Mouse (Mus musculus) forebrain, embryonic 12.5 days (tissue): ENCODE measurements around the gene Samd15. TPM values are rescaled to one million over a fixed set of nuclear protein-coding genes. Genes with fewer than 3 reads are reported as not detected.
"Not testable (repeated sequence)": the region's sequence is repeated elsewhere in the genome, so short reads cannot be mapped to it uniquely, and the experiment has no call there.

Experiments used
- ATAC-seq: fragments of 200-750 bp; cut with Nextera tagmentation; 2 replicates; pipeline ENCODE4 v1.8.0; 2017; ENCODE audit warnings: moderate TSS enrichment; ENCODE audit not compliant: low FRiP score
- H3K27ac ChIP-seq: fragments of 300-500 bp; sonication (generic); 2 replicates; pipeline ENCODE4 v1.5.1; 2016; ENCODE audit warnings: mild to moderate bottlenecking
- H3K27me3 ChIP-seq: fragments of 300-500 bp; sonication (generic); 2 replicates; pipeline ENCODE4 v1.6.1; 2016; ENCODE audit warnings: mild to moderate bottlenecking
- H3K36me3 ChIP-seq: fragments of 300-500 bp; sonication (generic); replicated peaks from 2 replicates; pipeline ENCODE4 v1.6.1; 2016; ENCODE audit warnings: mild to moderate bottlenecking
- H3K4me1 ChIP-seq: fragments of 300-500 bp; sonication (generic); 2 replicates; pipeline ENCODE4 v1.6.1; 2016
- H3K4me2 ChIP-seq: fragments of 300-500 bp; sonication (generic); 2 replicates; pipeline ENCODE4 v1.6.1; 2016; ENCODE audit warnings: mild to moderate bottlenecking, moderate library complexity
- H3K4me3 ChIP-seq: fragments of 300-500 bp; sonication (generic); replicated peaks from 2 replicates; pipeline ENCODE4 v1.5.1; 2016; ENCODE audit warnings: mild to moderate bottlenecking
- H3K9ac ChIP-seq: fragments of 300-500 bp; sonication (generic); 2 replicates; pipeline ENCODE4 v1.6.1; 2016; ENCODE audit warnings: mild to moderate bottlenecking
- H3K9me3 ChIP-seq: fragments of 300-500 bp; sonication (generic); 2 replicates; pipeline ENCODE4 v1.6.1; 2016
- WGBS: fragments of 180-500 bp; shearing (Covaris S2); methylation state at CpG from one replicate; pipeline ENCODE4 v1.1.7; 2016; 5-methylcytosine and 5-hydroxymethylcytosine counted together
- polyA plus RNA-seq: library from polyadenylated mRNA; unstranded; fragments of >200 nt; fragmentation: Nextera tagmentation; extraction: Ambion mirVana; gene quantifications from 2 replicates; pipeline ENCODE4 v1.2.1, GENCODE M21; 2016

The Samd15 gene
- polyA plus RNA-seq: 1.4 and 1.7 TPM in 2 replicates

GRCm38 (mm10) chr12:87199206-87199972 is at the start of gene Samd15:
TSS of gene Samd15 (plus strand) at chr12:87199723.
- H3K9me3 ChIP-seq: no peaks in the 10 kb centered on the region
- H3K27ac ChIP-seq: peak within 1 kb of the TSS; percentile 94
- H3K4me2 ChIP-seq: peak within 1 kb of the TSS; percentile 85
- peak within 1 kb of the TSS; percentile 90 for H3K9ac ChIP-seq
- no peaks in the 10 kb centered on the region for H3K27me3 ChIP-seq
- no peaks in the 10 kb centered on the region for H3K36me3 ChIP-seq
- peak within 1 kb of the TSS; percentile 92 for H3K4me3 ChIP-seq
- peaks cover 13% of the 10 kb centered on the region for H3K4me1 ChIP-seq
- peak; percentile 66 for ATAC-seq
- under 1% methylated on average over 38 of the region's 38 CpGs for WGBS

- ATAC-seq: not testable (repeated sequence)
Measured at GRCm38 (mm10) chr12:87154448-87154847, 45.1 kb upstream of the Samd15 start.

GRCm38 (mm10) chr12:87157361-87157760 is 42.2 kb upstream of the Samd15 start:
- Histone ChIP-seq H3K4me1 (no peaks in the 10 kb centered on the region), H3K9ac (no peak overlapping the region), H3K9me3 (0 out of 2 replicates have a peak, but pooled peaks cover 5% of the 10 kb centered on the region), H3K4me2 (no peak overlapping the region), H3K4me3 (no peak overlapping the region), H3K27me3 (no peaks in the 10 kb centered on the region), H3K36me3 (0 out of 2 replicates have a peak, but pooled peaks cover 4% of the 10 kb centered on the region), H3K27ac (no peak overlapping the region)
- ATAC-seq: no peak
- 55% methylated on average over 4 of the region's 4 CpGs for WGBS

More at GRCm38 (mm10) chr12:87154448-87154847, 45.1 kb upstream of the Samd15 start:
- not testable (repeated sequence) for H3K9ac ChIP-seq, H3K27me3 ChIP-seq, H3K4me2 ChIP-seq, H3K4me3 ChIP-seq, H3K9me3 ChIP-seq, H3K27ac ChIP-seq, H3K4me1 ChIP-seq
- 92% methylated on average over 4 of the region's 4 CpGs for WGBS
- peaks cover 11% of the 10 kb centered on the region; the same call in 1 of the 2 replicates for H3K36me3 ChIP-seq

GRCm38 (mm10) chr12:87158099-87158498 is 41.4 kb upstream of the Samd15 start:
- Histone ChIP-seq H3K27ac (no peak overlapping the region), H3K9me3 (no peaks in the 10 kb centered on the region), H3K36me3 (0 out of 2 replicates have a peak, but pooled peaks cover 8% of the 10 kb centered on the region), H3K9ac (no peak overlapping the region), H3K27me3 (no peaks in the 10 kb centered on the region), H3K4me1 (no peaks in the 10 kb centered on the region), H3K4me3 (no peak overlapping the region), H3K4me2 (no peak overlapping the region)
- 77% methylated on average over 7 of the region's 7 CpGs for WGBS
- ATAC-seq: no peak

GRCm38 (mm10) chr12:87160310-87160709 is 39.2 kb upstream of the Samd15 start:
- no peak overlapping the region for H3K27ac ChIP-seq
- no peak for ATAC-seq
- 79% methylated on average over 1 of the region's 1 CpGs for WGBS
- no peaks in the 10 kb centered on the region for H3K27me3 ChIP-seq
- no peak overlapping the region for H3K9ac ChIP-seq
- H3K4me3 ChIP-seq: no peak overlapping the region
- no peak overlapping the region for H3K4me2 ChIP-seq
- peaks cover 15% of the 10 kb centered on the region; the same call in 1 of the 2 replicates for H3K36me3 ChIP-seq
- H3K4me1 ChIP-seq: no peaks in the 10 kb centered on the region
- H3K9me3 ChIP-seq: no peaks in the 10 kb centered on the region

- Histone ChIP-seq H3K27ac (no peak overlapping the region), H3K9me3 (no peaks in the 10 kb centered on the region), H3K4me1 (no peaks in the 10 kb centered on the region), H3K36me3 (peaks cover 14% of the 10 kb centered on the region; the same call in 1 of the 2 replicates), H3K4me2 (no peak overlapping the region), H3K9ac (no peak overlapping the region), H3K27me3 (no peaks in the 10 kb centered on the region), H3K4me3 (no peak overlapping the region)
- 89% methylated on average over 5 of the region's 5 CpGs for WGBS
- ATAC-seq: no peak
Measured at GRCm38 (mm10) chr12:87160815-87161214, 38.7 kb upstream of the Samd15 start.

GRCm38 (mm10) chr12:87175194-87175946 is 24.2 kb upstream of the Samd15 start:
- H3K27ac ChIP-seq: no peak overlapping the region
- 70% methylated on average over 4 of the region's 4 CpGs for WGBS
- no peak for ATAC-seq

GRCm38 (mm10) chr12:87177631-87178030 is 21.9 kb upstream of the Samd15 start:
- 94% methylated on average over 4 of the region's 4 CpGs for WGBS
- H3K4me1 ChIP-seq: no peaks in the 10 kb centered on the region

More at GRCm38 (mm10) chr12:87175194-87175946, 24.2 kb upstream of the Samd15 start:
- H3K9me3 ChIP-seq: no peaks in the 10 kb centered on the region
- no peak overlapping the region for H3K4me2 ChIP-seq
- no peak overlapping the region for H3K9ac ChIP-seq
- peaks cover 22% of the 10 kb centered on the region for H3K36me3 ChIP-seq
- H3K4me3 ChIP-seq: no peak overlapping the region
- no peaks in the 10 kb centered on the region for H3K4me1 ChIP-seq
- H3K27me3 ChIP-seq: no peaks in the 10 kb centered on the region

GRCm38 (mm10) chr12:87193008-87193407 is 6.5 kb upstream of the Samd15 start:
- 95% methylated on average over 3 of the region's 3 CpGs for WGBS
- Histone ChIP-seq H3K27me3 (no peaks in the 10 kb centered on the region), H3K4me1 (0 out of 2 replicates have a peak, but pooled peaks cover 5% of the 10 kb centered on the region), H3K27ac (no peak overlapping the region), H3K9ac (no peak overlapping the region), H3K4me3 (no peak overlapping the region), H3K4me2 (no peak overlapping the region), H3K36me3 (no peaks in the 10 kb centered on the region), H3K9me3 (no peaks in the 10 kb centered on the region)
- no peak for ATAC-seq

More at GRCm38 (mm10) chr12:87177631-87178030, 21.9 kb upstream of the Samd15 start:
- ATAC-seq: no peak
- H3K4me2 ChIP-seq: no peak overlapping the region
- H3K27ac ChIP-seq: no peak overlapping the region
- H3K9ac ChIP-seq: no peak overlapping the region
- no peaks in the 10 kb centered on the region for H3K9me3 ChIP-seq
- H3K36me3 ChIP-seq: peaks cover 4% of the 10 kb centered on the region; the same call in 1 of the 2 replicates
- no peak overlapping the region for H3K4me3 ChIP-seq
- H3K27me3 ChIP-seq: no peaks in the 10 kb centered on the region

GRCm38 (mm10) chr12:87195069-87195468 is 4.5 kb upstream of the Samd15 start:
- Histone ChIP-seq H3K27ac (no peak overlapping the region), H3K4me1 (peaks cover 17% of the 10 kb centered on the region), H3K9ac (no peak overlapping the region), H3K27me3 (no peaks in the 10 kb centered on the region), H3K4me2 (no peak overlapping the region), H3K9me3 (no peaks in the 10 kb centered on the region), H3K4me3 (no peak overlapping the region), H3K36me3 (no peaks in the 10 kb centered on the region)
- WGBS: 88% methylated on average over 1 of the region's 1 CpGs
- ATAC-seq: no peak

- no peaks in the 10 kb centered on the region for H3K27me3 ChIP-seq
- no peak overlapping the region for H3K4me2 ChIP-seq
- no peaks in the 10 kb centered on the region for H3K9me3 ChIP-seq
- peaks cover 17% of the 10 kb centered on the region for H3K4me1 ChIP-seq
- no peak overlapping the region for H3K9ac ChIP-seq
- no peak for ATAC-seq
- H3K4me3 ChIP-seq: no peak overlapping the region
- H3K27ac ChIP-seq: no peak overlapping the region
- no peaks in the 10 kb centered on the region for H3K36me3 ChIP-seq
Measured at GRCm38 (mm10) chr12:87196310-87196709, 3.2 kb upstream of the Samd15 start.

- no peaks in the 10 kb centered on the region for H3K27me3 ChIP-seq
- no peak for ATAC-seq
- H3K9me3 ChIP-seq: no peaks in the 10 kb centered on the region
- H3K4me3 ChIP-seq: peak overlapping the region; percentile 92
- peak overlapping the region; percentile 90 for H3K9ac ChIP-seq
- H3K27ac ChIP-seq: no peak overlapping the region
- H3K4me2 ChIP-seq: peak overlapping the region; percentile 85
- WGBS: 47% methylated on average over 6 of the region's 6 CpGs
- H3K36me3 ChIP-seq: no peaks in the 10 kb centered on the region
- peaks cover 13% of the 10 kb centered on the region for H3K4me1 ChIP-seq
Measured at GRCm38 (mm10) chr12:87198792-87199191, 731 bp upstream of the Samd15 start.
